Mouse (Mus musculus) olfactory bulb, adult 2 months (tissue): ENCODE results near the gene Dyrk1a.

Experiments used
- CTCF ChIP-seq: fragments of 200-500 bp; IDR thresholded peaks from 2 replicates; pipeline ENCODE4 v1.5.1; 2012; ENCODE audit warnings: low read depth, mild to moderate bottlenecking, low read length, moderate library complexity; ENCODE audit not compliant: insufficient read depth
- POLR2A ChIP-seq: fragments of 200-500 bp; IDR thresholded peaks from 2 replicates; pipeline ENCODE4 v1.6.1; 2012; ENCODE audit warnings: mild to moderate bottlenecking, low read depth, low read length, moderate library complexity; ENCODE audit not compliant: insufficient read depth

DNA sequence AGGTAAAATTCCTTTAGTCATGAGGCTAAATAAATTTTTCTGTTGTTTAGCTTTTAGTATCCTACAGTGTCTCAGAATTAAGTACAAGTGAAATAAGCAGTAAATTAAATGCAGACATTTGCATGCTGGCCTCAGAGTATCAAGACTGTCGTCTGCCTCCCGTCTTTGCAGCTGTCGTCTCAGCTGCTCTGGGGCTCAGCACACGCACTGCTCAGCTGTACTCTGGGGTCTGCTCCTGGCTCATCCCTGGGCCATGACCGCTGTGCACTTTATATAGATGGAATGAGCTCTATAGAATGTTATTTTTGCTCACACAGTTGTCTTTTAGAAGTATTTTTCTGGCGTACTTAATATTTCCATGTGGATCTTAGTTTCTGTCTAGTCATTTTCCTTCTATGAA lies 85.3 kb downstream of the Dyrk1a start:
- no peak for TF ChIP-seq CTCF
- TF ChIP-seq POLR2A, result no peak
